Mouse (Mus musculus): ENCODE measurements at regions not wholly inside any gene's neighbourhood (a gene's known extent, or its start where the extent isn't known, plus 50 kb on each side); places are given as distances from the start of the nearest gene placed in this dataset.

DNA sequence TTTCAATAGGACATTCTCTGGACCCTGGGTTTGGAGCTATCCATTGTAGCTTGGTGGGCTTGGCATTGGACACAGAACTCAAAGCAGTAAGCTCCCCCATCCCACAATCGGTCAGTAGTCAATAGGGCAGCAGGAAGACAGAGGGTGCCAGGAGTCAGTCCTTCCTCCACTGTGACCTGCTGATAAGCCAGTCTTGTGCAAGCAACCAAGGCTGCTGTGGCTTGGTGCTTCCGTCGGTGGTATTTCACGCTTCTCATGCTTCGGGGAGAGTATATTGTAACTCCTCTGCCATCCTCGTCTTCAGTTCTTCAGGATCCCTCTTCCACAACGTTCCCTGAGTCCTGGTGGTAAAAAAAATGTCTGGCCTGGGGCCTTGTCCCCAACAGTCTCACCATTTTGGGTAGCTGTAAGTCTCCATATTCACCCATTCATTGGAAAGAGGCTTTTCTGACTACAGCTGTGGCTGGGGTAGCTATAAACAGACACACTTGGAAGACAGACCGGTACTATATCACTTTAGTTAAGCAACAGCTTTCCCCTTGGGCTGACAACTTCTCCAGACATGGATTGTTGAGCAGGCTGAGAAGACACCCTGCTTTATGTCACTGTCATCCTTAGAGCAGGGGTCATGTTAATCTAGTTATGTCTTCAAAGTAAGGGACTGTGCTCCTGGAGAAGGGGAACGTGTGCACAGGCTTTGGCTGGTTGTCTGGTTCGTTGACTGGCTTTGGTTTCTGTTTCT is 184.9 kb upstream of the Ccdc122 start:
- no peak for TF ChIP-seq CTCF (IDR thresholded peaks at IDR 0.05)
- TF ChIP-seq EP300 (IDR thresholded peaks at IDR 0.05), result no peak
